Mouse (Mus musculus): Measurements from ENCODE around the gene Heatr5a. TPM values are rescaled to one million over a fixed set of nuclear protein-coding genes. Genes with fewer than 3 reads are reported as not detected.
A peak's percentile ranks its signal among the peaks of the same experiment; 100 is the strongest.

Gene Heatr5a
- polyA plus RNA-seq, 1 experiment from 2014 or later = 12.2 TPM

DNA sequence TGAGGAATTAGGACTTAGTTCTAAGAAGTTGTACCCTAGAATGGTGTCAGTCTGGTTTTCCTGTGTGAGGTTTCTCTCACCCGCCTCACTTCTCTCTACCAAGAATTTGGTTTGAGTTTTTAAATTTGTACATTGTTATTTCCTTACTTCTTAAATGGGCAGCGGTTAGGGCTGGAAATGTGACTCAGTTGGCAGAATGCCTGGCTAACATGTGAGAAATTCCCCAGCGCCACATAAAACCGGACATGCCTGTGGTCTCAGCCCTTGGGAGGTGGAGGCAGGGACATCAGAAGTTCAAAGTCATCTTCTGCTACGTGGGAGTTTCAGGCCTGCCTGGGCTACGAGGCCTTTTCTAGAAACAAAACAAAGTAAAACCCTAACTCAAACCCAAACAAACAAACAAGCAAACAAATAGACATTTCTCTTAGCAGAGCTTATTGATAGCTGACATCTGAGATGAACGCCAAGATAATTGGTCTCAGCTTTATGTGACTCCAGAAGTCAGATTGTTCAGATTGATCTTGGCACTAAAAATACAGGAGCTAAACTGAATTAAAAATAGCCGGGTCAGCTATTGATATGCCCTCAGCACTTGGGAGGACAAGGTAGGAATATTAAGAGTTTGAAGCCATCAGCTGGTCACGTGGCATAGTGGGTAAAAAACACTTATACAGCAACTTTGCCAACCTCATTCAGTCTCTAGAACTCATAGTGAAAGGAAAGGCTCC, 123.0 kb downstream of the Heatr5a start:
- no peak for DNase-seq (ENCODE audit: low spot score)

DNA sequence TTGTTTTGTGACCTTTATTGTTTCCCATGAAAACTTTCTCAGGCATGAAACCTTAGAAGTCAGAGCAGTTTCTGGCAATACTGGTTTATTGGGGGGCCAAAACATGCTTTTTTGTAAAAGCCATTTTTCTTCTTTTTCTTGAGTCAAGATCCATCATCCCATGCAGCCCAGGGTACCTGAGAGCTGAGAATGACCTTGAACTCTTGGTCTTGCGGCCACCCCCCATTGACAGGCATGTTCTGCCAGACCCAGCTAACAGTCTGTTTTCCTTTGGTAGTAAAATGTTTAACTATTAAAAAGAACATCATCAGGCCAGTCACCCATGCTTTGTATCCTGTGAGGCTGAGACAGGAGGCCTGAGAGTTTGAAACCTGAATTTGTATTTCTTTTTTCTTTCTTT, 125.9 kb downstream of the Heatr5a start:
- H3K36me3 ChIP-seq (replicated peaks) = no peaks in the 10 kb centered on the region
- WGBS = 37% methylated on average over 1 of the region's 1 CpGs
- DNase-seq (ENCODE audit: low spot score) = no peak
- peak overlapping the region; percentile 89 for H3K27ac ChIP-seq (replicated peaks)
- H3K4me1 ChIP-seq = peaks cover 11% of the 10 kb centered on the region
- peak overlapping the region; percentile 63 for H3K4me3 ChIP-seq
- peaks cover 4% of the 10 kb centered on the region; the same call in 1 of the 2 replicates for H3K27me3 ChIP-seq (replicated peaks; ENCODE audit: low read depth, poor library complexity, severe bottlenecking)
- H3K9me3 ChIP-seq = no peaks in the 10 kb centered on the region

More for the DNA sequence above, 123.0 kb downstream of the Heatr5a start:
- Histone ChIP-seq H3K9me3 (no peaks in the 10 kb centered on the region), H3K27me3 (replicated peaks; ENCODE audit: low read depth, poor library complexity, severe bottlenecking) (peaks cover 4% of the 10 kb centered on the region; the same call in 1 of the 2 replicates), H3K27ac (replicated peaks) (no peak overlapping the region), H3K4me3 (no peak overlapping the region), H3K36me3 (replicated peaks) (no peaks in the 10 kb centered on the region), H3K4me1 (peaks cover 11% of the 10 kb centered on the region)
- WGBS = 85% methylated on average over 9 of the region's 9 CpGs

DNA sequence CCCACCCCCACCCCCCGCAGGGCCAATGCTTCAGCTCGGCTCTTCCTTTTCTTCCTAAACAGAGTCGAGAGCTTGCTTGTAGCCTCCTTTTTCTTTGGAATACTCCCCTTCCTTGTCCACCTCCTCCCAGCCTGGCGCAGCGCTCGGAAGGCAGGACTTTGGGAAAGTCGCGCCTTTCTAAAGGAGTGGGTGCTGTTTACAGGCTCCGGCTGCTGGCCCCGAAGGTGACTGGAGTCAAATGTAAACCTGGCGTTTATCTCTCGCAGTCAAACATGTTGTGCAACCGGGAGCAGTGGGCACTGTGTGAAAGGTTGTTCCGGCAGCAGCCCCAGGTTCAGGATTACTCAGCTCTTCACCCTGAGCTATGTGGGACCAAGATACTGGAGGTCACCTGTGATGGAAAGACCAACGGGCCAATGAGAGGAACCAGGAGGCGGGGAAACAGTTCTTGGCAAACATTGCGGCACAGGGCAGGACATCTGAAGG, 126.3 kb downstream of the Heatr5a start:
- under 1% methylated on average over 17 of the region's 17 CpGs for WGBS
- H3K9me3 ChIP-seq = no peaks in the 10 kb centered on the region
- DNase-seq (ENCODE audit: low spot score) = peak; percentile 88
- H3K27me3 ChIP-seq (replicated peaks; ENCODE audit: low read depth, poor library complexity, severe bottlenecking) = peaks cover 4% of the 10 kb centered on the region; the same call in 1 of the 2 replicates
- peak overlapping the region; percentile 89 for H3K27ac ChIP-seq (replicated peaks)
- peaks cover 11% of the 10 kb centered on the region for H3K4me1 ChIP-seq
- peak overlapping the region; percentile 63 for H3K4me3 ChIP-seq
- no peaks in the 10 kb centered on the region for H3K36me3 ChIP-seq (replicated peaks)

DNA sequence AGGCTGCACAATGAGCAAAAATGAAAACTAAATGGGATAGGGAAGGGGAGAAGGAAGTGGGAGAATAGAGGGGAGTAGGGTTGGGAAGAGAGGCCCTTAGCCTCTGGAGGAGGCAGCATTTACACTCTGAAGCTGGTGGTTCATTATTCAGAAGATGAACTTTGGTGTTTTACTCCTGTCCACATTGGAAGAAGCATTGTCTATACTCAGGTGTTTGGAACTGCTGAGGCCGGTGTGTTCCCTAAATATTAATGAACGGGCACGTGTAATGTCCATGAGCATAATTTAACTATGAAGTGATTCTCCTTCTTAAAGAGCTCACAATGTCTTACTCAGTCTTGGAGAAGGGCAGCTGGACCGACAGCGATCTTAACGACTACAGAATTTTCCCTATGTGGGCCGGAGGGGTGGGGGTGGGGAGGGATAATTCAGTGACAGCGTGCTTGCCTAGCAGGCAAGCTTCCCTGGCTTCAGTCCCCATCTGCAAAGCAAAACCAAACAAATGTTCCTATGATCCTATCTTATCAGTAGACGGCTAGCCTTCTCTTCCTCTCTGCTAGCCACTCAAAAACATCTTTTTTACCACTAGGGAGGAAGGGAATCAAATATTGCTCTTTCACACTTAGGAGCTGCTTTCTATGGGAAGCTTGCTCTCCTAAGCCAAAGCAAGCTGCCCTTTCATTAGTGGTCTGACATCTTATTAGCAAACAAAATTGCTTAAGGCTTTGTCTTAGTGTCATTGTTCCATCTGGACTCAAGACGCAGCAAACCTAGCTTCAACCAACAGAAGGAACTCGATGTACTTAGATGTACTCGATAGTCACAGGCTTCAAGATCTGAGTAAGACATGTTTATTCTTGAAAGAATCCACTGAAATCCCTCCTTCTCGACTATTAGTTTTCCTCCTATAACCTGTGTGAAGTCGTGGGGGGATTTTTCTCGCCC, 127.3 kb downstream of the Heatr5a start:
- Histone ChIP-seq H3K36me3 (replicated peaks) (no peaks in the 10 kb centered on the region), H3K4me3 (peak overlapping the region; percentile 63), H3K4me1 (peaks cover 11% of the 10 kb centered on the region), H3K27ac (replicated peaks) (peak overlapping the region; percentile 89), H3K27me3 (replicated peaks; ENCODE audit: low read depth, poor library complexity, severe bottlenecking) (peaks cover 4% of the 10 kb centered on the region; the same call in 1 of the 2 replicates), H3K9me3 (no peaks in the 10 kb centered on the region)
- 36% methylated on average over 15 of the region's 15 CpGs for WGBS
- no peak for DNase-seq (ENCODE audit: low spot score)

DNA sequence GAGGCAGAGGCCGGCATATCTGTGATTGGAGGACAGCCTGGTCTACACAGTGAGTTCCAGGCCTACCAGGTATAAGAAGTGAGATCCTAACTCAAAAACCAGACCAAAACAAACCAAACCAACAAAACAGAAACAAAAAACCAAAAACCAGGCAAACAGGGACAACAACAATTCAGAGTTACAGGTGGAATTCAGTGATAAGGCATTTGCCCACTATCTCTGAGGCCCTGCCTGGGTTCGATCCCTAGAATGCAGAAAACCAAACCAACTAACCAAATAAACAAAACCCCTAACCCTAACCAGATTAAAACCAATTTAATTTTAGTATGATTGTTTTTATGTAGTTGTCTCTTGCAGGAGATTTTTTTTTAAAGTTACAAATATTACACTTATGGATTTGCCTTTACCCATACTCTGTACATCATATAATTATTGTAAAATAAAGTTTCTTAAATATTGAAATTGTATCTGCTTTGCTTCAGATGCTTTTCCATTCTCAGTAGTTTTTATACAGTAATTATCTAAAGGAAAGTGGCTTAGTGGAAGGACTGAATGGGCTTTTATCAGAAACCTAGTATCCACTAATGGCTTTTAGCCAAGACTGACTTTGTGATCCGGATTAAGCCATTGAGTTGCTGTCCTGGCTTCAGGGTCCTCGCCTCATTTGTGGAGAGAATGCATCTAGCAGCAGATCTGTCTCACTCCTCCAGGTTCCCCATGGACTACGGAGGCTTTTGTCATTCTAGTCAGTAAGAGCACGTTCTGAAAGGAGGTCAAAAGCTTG, 128.8 kb downstream of the Heatr5a start:
- Histone ChIP-seq H3K36me3 (replicated peaks) (no peaks in the 10 kb centered on the region), H3K27ac (replicated peaks) (no peak overlapping the region), H3K27me3 (replicated peaks; ENCODE audit: low read depth, poor library complexity, severe bottlenecking) (peaks cover 4% of the 10 kb centered on the region; the same call in 1 of the 2 replicates), H3K9me3 (no peaks in the 10 kb centered on the region), H3K4me1 (peaks cover 11% of the 10 kb centered on the region), H3K4me3 (no peak overlapping the region)
- WGBS = 55% methylated on average over 6 of the region's 6 CpGs
- DNase-seq (ENCODE audit: low spot score) = no peak

DNA sequence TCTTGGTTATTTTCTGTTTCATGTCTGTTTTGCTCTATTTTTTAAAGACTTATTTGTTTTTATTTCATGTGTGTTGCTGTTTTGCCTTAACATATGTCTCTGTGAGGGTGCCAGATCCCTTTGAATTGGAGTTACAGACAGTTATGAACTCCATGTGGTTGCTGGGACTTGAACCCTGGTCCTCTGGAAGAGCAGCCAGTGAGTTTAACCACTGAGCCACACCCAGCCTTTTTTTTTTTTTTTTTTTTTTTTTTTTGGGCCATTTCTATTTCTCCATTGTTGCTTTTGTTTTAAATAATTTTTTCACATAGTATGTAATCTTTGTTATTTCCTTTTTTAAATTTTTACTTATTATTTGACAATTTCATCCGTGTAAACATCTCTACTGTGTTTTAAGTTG, 131.3 kb downstream of the Heatr5a start:
- H3K9me3 ChIP-seq = no peaks in the 10 kb centered on the region
- peaks cover 11% of the 10 kb centered on the region for H3K4me1 ChIP-seq
- no peak for DNase-seq (ENCODE audit: low spot score)
- peaks cover 4% of the 10 kb centered on the region; the same call in 1 of the 2 replicates for H3K27me3 ChIP-seq (replicated peaks; ENCODE audit: low read depth, poor library complexity, severe bottlenecking)
- no peaks in the 10 kb centered on the region for H3K36me3 ChIP-seq (replicated peaks)
- H3K27ac ChIP-seq (replicated peaks) = no peak overlapping the region
- no peak overlapping the region for H3K4me3 ChIP-seq
- 90% methylated on average over 1 of the region's 1 CpGs for WGBS

DNA sequence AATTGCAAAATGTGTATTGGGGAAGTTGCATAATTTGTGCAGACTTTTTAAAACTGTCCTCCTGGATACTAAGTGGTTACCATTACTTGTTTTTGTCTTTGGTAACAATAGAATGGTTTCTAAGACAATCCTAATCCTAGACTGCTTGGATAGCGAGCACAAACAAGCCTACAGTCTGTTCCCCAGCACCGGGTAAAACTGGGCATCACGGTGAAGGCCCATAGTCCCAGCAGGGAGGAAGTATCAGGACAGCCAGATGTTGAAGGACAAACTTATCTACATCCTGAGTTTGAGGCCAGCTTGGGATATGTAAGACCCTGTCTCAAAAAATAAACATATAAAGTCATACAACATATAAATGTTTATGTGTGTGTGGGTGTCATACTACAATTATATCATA, 135.9 kb downstream of the Heatr5a start:
- Histone ChIP-seq H3K4me3 (no peak overlapping the region), H3K36me3 (replicated peaks) (no peaks in the 10 kb centered on the region), H3K27me3 (replicated peaks; ENCODE audit: low read depth, poor library complexity, severe bottlenecking) (peaks cover 13% of the 10 kb centered on the region), H3K4me1 (0 out of 2 replicates have a peak, but pooled peaks cover 4% of the 10 kb centered on the region), H3K27ac (replicated peaks) (no peak overlapping the region), H3K9me3 (no peaks in the 10 kb centered on the region)
- WGBS = 57% methylated on average over 3 of the region's 3 CpGs
- DNase-seq (ENCODE audit: low spot score) = no peak

DNA sequence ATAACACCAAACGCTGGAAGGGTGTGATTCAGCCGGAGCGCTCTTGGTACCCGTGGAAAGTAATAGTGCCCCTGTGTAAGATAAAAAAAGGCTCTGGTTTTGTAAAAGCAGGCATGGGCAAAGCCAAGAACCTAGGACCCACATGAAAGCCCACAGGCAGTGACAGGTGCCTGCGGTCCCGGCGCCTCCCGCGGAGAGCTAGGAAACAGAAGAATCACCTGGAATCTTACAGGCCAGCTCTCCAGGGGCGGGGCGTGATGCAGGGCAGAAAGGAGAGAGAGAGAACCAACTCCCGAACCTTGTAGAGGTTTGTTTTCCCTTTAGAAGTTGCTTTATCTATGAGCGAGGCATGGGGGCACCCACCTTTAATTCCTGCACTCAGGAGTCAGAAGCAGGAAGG, 139.2 kb downstream of the Heatr5a start:
- DNase-seq (ENCODE audit: low spot score) = no peak
- Histone ChIP-seq H3K4me3 (no peak overlapping the region), H3K27me3 (replicated peaks; ENCODE audit: low read depth, poor library complexity, severe bottlenecking) (peaks cover 13% of the 10 kb centered on the region), H3K4me1 (peaks cover 22% of the 10 kb centered on the region), H3K36me3 (replicated peaks) (peaks cover 4% of the 10 kb centered on the region; the same call in 1 of the 2 replicates), H3K9me3 (no peaks in the 10 kb centered on the region), H3K27ac (replicated peaks) (no peak overlapping the region)
- 77% methylated on average over 13 of the region's 13 CpGs for WGBS

DNA sequence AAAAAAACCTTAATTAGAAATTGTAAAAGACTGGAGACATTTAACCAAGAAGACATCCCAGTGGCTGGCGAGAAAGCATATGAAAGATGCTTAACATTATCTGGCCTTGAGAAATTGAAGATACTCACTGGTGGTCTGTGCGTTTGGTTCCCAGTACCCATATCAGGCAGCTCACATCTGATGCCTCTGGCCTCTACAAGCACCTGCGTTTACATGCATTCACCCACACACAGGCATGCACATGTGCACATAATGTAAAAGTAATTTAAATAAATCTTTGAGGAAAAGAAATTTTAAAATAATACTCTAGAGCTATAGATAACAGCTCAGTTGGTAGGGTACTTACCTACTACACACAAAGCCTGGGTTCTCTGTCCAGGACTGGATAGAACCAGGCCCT, 139.8 kb downstream of the Heatr5a start:
- WGBS = 95% methylated on average over 3 of the region's 3 CpGs
- Histone ChIP-seq H3K27me3 (replicated peaks; ENCODE audit: low read depth, poor library complexity, severe bottlenecking) (peaks cover 13% of the 10 kb centered on the region), H3K9me3 (no peaks in the 10 kb centered on the region), H3K4me1 (peaks cover 22% of the 10 kb centered on the region), H3K27ac (replicated peaks) (no peak overlapping the region), H3K36me3 (replicated peaks) (peaks cover 10% of the 10 kb centered on the region), H3K4me3 (no peak overlapping the region)
- no peak for DNase-seq (ENCODE audit: low spot score)

DNA sequence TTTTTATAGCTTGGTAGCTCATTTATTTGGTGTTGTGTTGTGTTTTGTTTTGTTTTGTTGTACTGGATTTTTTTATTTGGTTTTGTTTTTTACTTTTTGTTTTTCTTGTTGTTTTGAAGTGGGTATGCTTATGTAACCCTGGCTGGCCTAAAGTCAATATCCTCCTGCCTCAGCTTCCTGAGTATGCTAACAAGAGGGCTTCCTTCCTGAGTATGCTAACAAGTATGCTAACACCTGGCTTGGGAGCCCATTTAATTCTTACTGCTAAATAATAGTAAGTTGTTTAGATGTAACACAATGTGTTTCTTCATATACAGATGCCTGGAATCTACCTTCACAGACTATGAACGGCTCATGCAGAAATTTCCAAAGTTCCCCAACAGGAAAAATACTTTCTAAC, 140.4 kb downstream of the Heatr5a start:
- Histone ChIP-seq H3K4me1 (peaks cover 22% of the 10 kb centered on the region), H3K27me3 (replicated peaks; ENCODE audit: low read depth, poor library complexity, severe bottlenecking) (peaks cover 13% of the 10 kb centered on the region), H3K27ac (replicated peaks) (no peak overlapping the region), H3K36me3 (replicated peaks) (peaks cover 15% of the 10 kb centered on the region), H3K4me3 (peak overlapping the region; percentile 98; the same call in 1 of the 2 replicates), H3K9me3 (no peaks in the 10 kb centered on the region)
- WGBS = 93% methylated on average over 1 of the region's 1 CpGs
- no peak for DNase-seq (ENCODE audit: low spot score)

DNA sequence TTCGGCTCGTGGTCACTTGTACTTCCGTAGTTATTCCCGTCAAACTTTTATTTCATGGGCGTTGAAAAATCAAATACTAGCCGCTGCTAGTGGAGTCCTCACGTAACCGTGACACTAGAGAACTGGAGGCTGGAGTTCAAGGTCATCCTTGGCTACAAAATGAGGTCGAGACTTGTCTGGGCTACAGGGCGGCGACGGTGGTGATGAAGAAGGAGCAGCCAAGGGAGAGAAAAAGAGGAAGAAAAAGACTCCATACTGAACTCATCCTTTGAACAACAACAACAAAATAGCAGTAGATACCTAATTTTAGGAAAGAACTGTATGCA, 141.1 kb downstream of the Heatr5a start:
- peaks cover 22% of the 10 kb centered on the region for H3K36me3 ChIP-seq (replicated peaks)
- under 1% methylated on average over 12 of the region's 12 CpGs for WGBS
- H3K4me3 ChIP-seq = peak overlapping the region; percentile 98
- H3K4me1 ChIP-seq = peaks cover 22% of the 10 kb centered on the region
- no peak for DNase-seq (ENCODE audit: low spot score)
- peak overlapping the region; percentile 99 for H3K27ac ChIP-seq (replicated peaks)
- H3K9me3 ChIP-seq = no peaks in the 10 kb centered on the region
- H3K27me3 ChIP-seq (replicated peaks; ENCODE audit: low read depth, poor library complexity, severe bottlenecking) = peaks cover 13% of the 10 kb centered on the region
